Mouse (Mus musculus): Measurements from ENCODE around the gene Gale.

GRCm38 (mm10) chr4:136008782-136009447 is 45.4 kb downstream of the Gale start:
- TF ChIP-seq POLR2A (IDR thresholded peaks at IDR 0.05; ENCODE audit: borderline replicate concordance, insufficient read depth, low read length), result no peak
- TF ChIP-seq CTCF (IDR thresholded peaks at IDR 0.05; ENCODE audit: borderline replicate concordance, insufficient read depth, low read depth, low read length), result no peak

All from cerebellum, adult 2 months (tissue).